Mouse (Mus musculus) gastrocnemius, postnatal 36 days (tissue): ENCODE data around the gene Itga3. TPM values are rescaled to one million over a fixed set of nuclear protein-coding genes. Genes with fewer than 3 reads are reported as not detected.

Source experiments
- DNase-seq, 2 experiments: peaks; one replicate each; pipeline ENCODE4 v3.0.0; 2022
- intact Hi-C: fragments of 180-260 bp; cut with DNase I; formaldehyde crosslinking; loops from one replicate; pipeline ENCODE4 v1.15.1; 2025
- total RNA-seq, 2 experiments: library from RNA; stranded (reverse); gene quantifications; 2 replicates each; pipeline ENCODE4 v1.2.3; 2021

The Itga3 gene
- total RNA-seq, 2 experiments from 2014 or later, result 3.2 to 4.0 TPM

- intact Hi-C loops, result no loop called here
- no peak for DNase-seq
Observed at GRCm38 (mm10) chr11:95098346-95099095, 21.9 kb upstream of the Itga3 start.

- no peak for DNase-seq
- intact Hi-C loops, result no loop called here
Observed at GRCm38 (mm10) chr11:95097889-95098288, 21.3 kb upstream of the Itga3 start.

- DNase-seq, result no peak
- intact Hi-C loops, result no loop called here
Observed at GRCm38 (mm10) chr11:95096608-95097373, 20.2 kb upstream of the Itga3 start.

- DNase-seq, result no peak
- intact Hi-C loops, result no loop called here
Observed at GRCm38 (mm10) chr11:95095596-95095995, 19.0 kb upstream of the Itga3 start.

- intact Hi-C loops, result no loop called here
Observed at GRCm38 (mm10) chr11:95093077-95093476, 16.5 kb upstream of the Itga3 start.

GRCm38 (mm10) chr11:95088857-95089779 lies 12.5 kb upstream of the Itga3 start:
- intact Hi-C loops, result no loop called here
- DNase-seq, result peak in 1 of 2 experiments; percentile 46

More at GRCm38 (mm10) chr11:95093077-95093476, 16.5 kb upstream of the Itga3 start:
- DNase-seq, result no peak

GRCm38 (mm10) chr11:95088286-95088685 lies 11.7 kb upstream of the Itga3 start:
- intact Hi-C loops, result no loop called here
- no peak for DNase-seq

- DNase-seq, result no peak
- intact Hi-C loops, result no loop called here
Observed at GRCm38 (mm10) chr11:95087301-95088228, 11.0 kb upstream of the Itga3 start.

- intact Hi-C loops, result no loop called here
- no peak for DNase-seq
Observed at GRCm38 (mm10) chr11:95086229-95086628, 9.6 kb upstream of the Itga3 start.

GRCm38 (mm10) chr11:95085710-95086109 lies 9.1 kb upstream of the Itga3 start:
- no peak for DNase-seq
- intact Hi-C loops, result no loop called here

GRCm38 (mm10) chr11:95084811-95085382 lies 8.3 kb upstream of the Itga3 start:
- intact Hi-C loops, result no loop called here

GRCm38 (mm10) chr11:95084175-95084574 lies 7.6 kb upstream of the Itga3 start:
- intact Hi-C loops, result no loop called here
- DNase-seq, result no peak

More at GRCm38 (mm10) chr11:95084811-95085382, 8.3 kb upstream of the Itga3 start:
- no peak for DNase-seq

GRCm38 (mm10) chr11:95082896-95083295 lies 6.3 kb upstream of the Itga3 start:
- no peak for DNase-seq

GRCm38 (mm10) chr11:95080783-95081182 lies 4.2 kb upstream of the Itga3 start:
- intact Hi-C loops, result no loop called here

More at GRCm38 (mm10) chr11:95082896-95083295, 6.3 kb upstream of the Itga3 start:
- intact Hi-C loops, result no loop called here

GRCm38 (mm10) chr11:95079256-95079875 lies 2.8 kb upstream of the Itga3 start:
- intact Hi-C loops, result no loop called here
- no peak for DNase-seq

More at GRCm38 (mm10) chr11:95080783-95081182, 4.2 kb upstream of the Itga3 start:
- DNase-seq, result no peak

- intact Hi-C loops, result no loop called here
- DNase-seq, result no peak
Observed at GRCm38 (mm10) chr11:95077956-95078355, 1.4 kb upstream of the Itga3 start.

GRCm38 (mm10) chr11:95076041-95076535 lies 513 bp downstream of the Itga3 start:
- intact Hi-C loops, result no loop called here
- peak; percentile 20 to 40 for DNase-seq
